Mouse (Mus musculus): Measurements from ENCODE around the gene Mapk12.

The Mapk12 gene

GRCm38 (mm10) chr15:89170102-89170501 lies 29.6 kb upstream of the Mapk12 start:
- peak; percentile 76 for DNase-seq (ENCODE audit: low spot score)

DNA sequence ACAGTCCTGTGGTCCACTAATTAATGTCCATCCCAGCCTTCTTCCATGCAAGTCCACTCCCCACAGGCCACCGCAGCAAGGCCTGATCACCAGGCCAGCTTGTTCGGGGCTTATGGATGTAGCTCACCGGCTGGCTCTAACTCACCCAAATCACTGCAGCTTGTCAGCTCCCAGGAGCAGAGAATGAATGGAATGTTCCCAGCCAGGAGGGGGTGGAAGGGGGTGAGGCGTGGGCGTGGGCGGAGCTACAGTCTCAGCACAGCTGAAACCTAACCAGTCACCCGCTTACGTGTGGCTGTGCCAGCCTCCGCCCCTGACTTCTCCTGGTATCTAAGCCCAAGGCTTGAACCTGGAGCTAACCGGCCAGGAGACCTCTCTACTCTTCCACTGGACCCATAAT lies 28.9 kb upstream of the Mapk12 start:
- DNase-seq (ENCODE audit: low spot score), result peak; percentile 90

GRCm38 (mm10) chr15:89168922-89169321 lies 28.4 kb upstream of the Mapk12 start:
- no peak for DNase-seq (ENCODE audit: low spot score)

DNA sequence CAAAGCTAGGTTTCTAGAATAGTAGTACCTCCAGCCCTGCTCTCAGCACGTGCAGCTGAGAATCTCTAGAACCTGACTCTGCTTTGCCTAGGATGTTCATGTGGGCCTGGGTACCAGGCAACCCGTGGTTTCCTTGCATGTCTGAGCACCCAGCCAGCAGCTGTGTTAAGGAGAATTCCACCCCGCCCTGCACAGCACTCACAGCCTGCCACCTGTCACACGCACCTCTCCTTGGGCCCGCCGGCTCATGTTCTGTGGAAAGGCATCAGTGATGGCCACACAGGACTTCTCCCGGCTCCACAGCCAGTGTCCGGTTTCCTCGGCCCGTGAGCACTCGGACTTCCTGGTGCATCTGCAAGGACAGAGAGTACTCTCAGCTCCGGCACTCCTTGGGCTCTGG lies 25.0 kb upstream of the Mapk12 start:
- no peak for DNase-seq (ENCODE audit: low spot score)

GRCm38 (mm10) chr15:89161397-89161796 lies 20.9 kb upstream of the Mapk12 start:
- no peak for DNase-seq (ENCODE audit: low spot score)

DNA sequence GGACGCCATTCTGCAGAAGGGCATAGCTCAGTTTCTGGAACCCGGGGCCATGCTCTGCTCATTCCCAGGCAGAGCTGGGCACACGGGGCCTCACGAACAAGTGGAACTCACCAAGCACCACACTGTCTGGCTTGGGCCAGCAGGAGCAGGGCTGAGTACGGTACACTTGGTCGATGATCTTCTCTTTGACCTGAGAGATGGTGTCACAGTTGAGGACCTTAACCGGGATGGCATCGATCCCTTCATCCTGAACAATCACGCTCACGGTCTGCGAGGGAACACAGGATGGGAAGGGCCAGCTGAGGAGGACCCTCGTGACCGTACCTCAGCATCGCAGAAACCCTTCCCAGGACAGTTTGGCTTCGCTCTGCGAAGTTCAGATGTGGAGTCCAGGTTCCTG lies 18.0 kb upstream of the Mapk12 start:
- DNase-seq (ENCODE audit: low spot score), result no peak

DNA sequence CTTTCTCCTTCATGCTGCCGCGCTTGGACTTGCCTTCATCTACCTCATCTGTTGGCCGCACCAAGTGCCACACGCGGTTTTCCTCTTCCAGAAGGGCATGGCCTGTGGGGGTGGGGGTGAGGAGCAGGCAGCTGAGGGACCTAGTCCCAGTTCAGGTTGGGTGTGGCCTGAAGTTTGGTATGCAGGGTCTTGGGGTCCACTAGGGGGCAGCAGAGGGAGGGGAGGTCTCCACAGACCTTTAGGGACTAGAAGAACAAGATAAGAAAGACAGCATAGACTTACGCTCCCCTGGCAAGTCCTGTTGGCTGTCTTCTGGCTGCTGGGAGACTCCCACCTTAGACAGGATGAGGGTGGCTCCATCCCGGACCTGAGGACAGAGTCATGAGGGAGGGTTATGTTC lies 17.5 kb upstream of the Mapk12 start:
- DNase-seq (ENCODE audit: low spot score), result peak; percentile 56

DNA sequence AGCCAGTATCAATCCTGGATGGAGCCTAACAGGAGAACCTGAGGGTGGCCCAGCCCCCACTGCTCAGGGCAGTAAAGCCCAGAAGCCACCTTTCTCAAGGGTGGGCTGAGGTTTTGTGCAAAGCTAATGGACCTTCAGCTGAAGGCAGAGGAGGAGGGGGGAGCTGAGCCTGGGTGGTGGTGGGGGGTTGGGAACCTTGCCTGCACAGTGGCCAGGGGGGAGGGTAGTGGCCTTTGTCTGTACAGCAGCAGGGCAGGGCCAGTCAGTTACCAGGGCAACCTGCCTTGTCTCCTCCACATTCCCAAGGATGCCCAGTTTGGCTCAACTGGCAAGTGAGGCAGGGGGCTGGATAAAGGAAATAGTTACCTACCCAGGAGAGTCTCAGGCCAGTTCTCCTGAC lies 11.8 kb upstream of the Mapk12 start:
- no peak for DNase-seq (ENCODE audit: low spot score)

GRCm38 (mm10) chr15:89150041-89150390 lies 9.5 kb upstream of the Mapk12 start:
- peak; percentile 60 for DNase-seq (ENCODE audit: low spot score)

GRCm38 (mm10) chr15:89149271-89150040 lies 9.0 kb upstream of the Mapk12 start, which contains the start of gene Mapk11:
TSS of gene Mapk11 (minus strand) at chr15:89149628.
- peak; percentile 61 for DNase-seq (ENCODE audit: low spot score)

GRCm38 (mm10) chr15:89148496-89149270 lies 8.2 kb upstream of the Mapk12 start:
- no peak for DNase-seq (ENCODE audit: low spot score)

- DNase-seq (ENCODE audit: low spot score), result no peak
Measured at GRCm38 (mm10) chr15:89147895-89148294, 7.4 kb upstream of the Mapk12 start.

GRCm38 (mm10) chr15:89147456-89147855 lies 7.0 kb upstream of the Mapk12 start:
- no peak for DNase-seq (ENCODE audit: low spot score)

DNA sequence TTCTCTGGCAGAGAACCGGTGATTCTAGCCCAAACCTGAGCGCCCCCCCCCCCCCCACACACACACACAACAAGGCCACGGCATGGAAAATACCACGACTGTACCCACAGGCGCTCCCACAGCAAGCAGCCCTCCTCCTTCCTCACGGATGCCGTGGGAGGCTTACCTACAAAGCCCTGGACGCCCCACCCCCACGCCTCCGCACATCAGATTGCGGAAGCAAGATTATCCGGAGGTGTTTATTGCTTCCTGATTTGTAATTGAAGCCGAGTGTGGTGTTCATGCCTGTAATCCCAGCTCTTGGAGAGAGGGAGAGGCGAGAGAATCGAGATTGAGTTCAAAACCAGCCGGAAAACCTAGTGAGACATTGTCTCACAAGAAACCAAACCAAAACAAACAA lies 6.5 kb upstream of the Mapk12 start:
- no peak for DNase-seq (ENCODE audit: low spot score)

GRCm38 (mm10) chr15:89146537-89146936 lies 6.0 kb upstream of the Mapk12 start:
- DNase-seq (ENCODE audit: low spot score), result no peak

DNA sequence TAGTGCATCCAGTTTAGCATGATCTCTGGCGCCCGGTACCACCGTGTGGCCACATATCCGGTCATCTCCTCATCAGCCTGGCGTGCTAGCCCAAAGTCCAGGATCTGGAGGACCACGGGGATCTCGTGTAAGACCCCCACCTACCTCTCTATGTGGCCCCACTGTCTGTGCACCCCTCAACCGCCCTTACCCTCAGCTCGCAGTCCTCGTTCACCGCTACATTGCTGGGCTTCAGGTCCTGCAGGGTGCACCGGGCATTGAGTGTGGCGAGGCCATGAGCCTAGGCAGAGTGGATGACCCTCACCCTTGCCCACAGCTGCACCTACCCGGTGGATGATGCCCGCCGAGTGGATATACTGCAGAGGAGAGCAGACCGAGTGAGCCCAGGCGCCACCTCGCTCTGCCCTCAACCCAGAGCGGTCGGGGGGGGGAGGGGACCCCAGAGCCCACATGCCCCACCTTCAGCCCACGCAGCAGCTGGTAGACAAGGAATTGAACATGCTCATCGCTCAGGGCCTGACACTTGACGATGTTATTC lies 5.4 kb upstream of the Mapk12 start:
- DNase-seq (ENCODE audit: low spot score), result no peak

DNA sequence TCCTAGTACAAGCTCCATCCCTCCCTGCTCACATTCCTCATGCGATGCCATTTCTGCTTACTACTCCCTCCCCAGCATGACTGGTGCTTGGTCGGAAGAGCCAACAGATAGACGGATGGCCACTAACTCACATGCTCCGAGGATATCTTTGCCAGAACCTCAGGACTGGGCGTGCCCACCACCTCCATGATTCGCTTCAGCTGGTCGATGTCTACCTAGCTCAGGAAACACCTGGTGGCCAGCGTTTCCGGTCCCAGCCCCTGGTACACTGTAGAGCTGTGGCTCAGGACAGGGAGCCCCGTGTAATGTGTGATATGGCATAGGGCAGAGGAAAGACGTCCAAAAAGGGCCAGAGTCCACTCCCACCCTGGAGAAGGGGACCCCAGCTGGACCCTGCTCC lies 4.5 kb upstream of the Mapk12 start:
- no peak for DNase-seq (ENCODE audit: low spot score)

GRCm38 (mm10) chr15:89143134-89143533 lies 2.6 kb upstream of the Mapk12 start:
- no peak for DNase-seq (ENCODE audit: low spot score)

GRCm38 (mm10) chr15:89141905-89142304 lies 1.4 kb upstream of the Mapk12 start:
- DNase-seq (ENCODE audit: low spot score), result no peak

GRCm38 (mm10) chr15:89141443-89141842 lies 940 bp upstream of the Mapk12 start:
- no peak for DNase-seq (ENCODE audit: low spot score)

DNA sequence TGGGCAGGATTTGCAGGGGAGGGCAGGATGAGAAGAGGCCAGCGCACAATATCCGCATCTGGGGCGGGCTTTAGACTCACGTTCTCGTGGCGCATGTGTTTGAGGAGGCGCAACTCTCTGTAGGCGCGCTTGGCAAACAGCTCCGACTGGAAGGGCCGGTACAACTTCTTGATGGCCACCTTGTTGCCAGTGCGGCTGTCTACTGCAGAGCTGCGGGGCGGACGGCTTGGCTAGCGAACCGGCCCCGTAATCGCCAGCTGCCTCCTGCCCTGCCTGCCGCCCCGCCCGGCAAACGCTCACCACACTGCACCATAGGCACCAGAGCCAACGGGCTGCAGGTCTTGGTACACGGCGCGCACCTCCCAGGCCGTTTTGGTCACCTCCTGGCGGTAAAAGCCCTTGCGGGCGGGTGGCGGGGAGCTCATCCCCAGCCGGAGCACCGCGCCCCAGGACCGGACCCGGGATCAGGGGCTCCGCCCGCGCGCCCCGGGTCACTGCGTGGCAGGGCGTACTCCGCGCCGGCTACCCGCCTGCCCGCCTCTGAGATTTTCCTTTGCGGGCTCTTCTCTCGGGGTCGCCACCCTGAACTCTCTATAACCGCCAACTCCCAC lies 350 bp downstream of the Mapk12 start:
- no peak for DNase-seq (ENCODE audit: low spot score)

DNA sequence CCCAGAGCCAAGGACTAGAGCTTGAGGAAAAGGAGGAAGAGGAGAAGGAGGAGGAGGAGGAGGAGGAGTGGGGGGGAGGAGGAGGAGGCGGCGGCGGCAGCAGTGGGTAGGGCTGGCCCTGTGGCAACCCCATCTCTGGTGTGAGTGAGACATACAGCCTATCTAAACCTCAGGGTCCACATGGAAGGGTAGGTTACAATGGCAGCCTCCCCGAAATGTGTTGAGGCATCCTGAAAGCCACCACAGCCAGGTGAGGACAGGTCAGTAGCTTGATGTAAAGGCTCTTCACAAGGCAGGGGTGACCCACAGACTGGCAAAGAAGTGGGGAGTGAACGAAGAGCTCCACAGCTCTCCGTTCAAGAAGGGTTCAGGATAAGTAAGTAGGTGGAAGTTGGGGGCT lies 2.0 kb downstream of the Mapk12 start:
- no peak for DNase-seq (ENCODE audit: low spot score)

- DNase-seq (ENCODE audit: low spot score), result no peak
Measured at GRCm38 (mm10) chr15:89138046-89138405, 2.5 kb downstream of the Mapk12 start.
